ENCODE assay signal across 17 mouse cellular contexts in the genomic region with DNA sequence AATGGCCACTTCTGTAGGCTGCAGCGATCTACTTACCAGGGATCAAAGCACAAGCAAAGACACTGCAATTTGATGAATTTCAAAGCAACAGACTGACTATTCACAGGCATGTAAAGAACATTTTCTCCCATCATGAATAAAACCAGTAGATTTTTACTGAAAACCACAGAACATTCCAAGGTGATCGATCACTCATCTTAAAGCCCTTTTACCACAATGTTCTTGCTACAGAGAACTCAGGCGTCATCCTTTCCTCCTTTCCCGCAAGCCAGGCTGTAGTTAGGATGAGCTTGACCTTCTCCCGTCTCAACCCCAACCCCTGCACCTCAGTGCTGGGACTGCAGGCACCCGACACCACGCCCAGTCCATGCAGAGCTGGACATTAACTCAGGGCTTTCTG.
"Had no signal": no experiment of that assay in that cellular context is flagged by ENCODE, and none has a peak within 500 bp of the region (broad histone marks: within the 10 kb centered on the region; RNA-seq: fewer than 3 reads in every experiment).

No protein-coding gene starts in this region.

- DNase-seq: lung, adult 18-20 months; lung, embryonic 14.5 days; lung, postnatal 10 days; lung, postnatal 36 days; retina, postnatal 1 day; right cerebral cortex, adult 18-20 months; right cerebral cortex, postnatal 25 days; right cerebral cortex, postnatal 4 days; spleen, adult 18-20 months; thymus, adult 18-20 months; thymus, postnatal 14 days; thymus, postnatal 36 days had no signal

- H3K27me3 ChIP-seq: megakaryocyte, embryonic 14.5 days; midbrain, embryonic 13.5 days; midbrain, embryonic 15.5 days; neural tube, embryonic 12.5 days had no signal

- H3K4me1 ChIP-seq: midbrain, embryonic 13.5 days; midbrain, embryonic 15.5 days; neural tube, embryonic 12.5 days had no signal

- H3K27ac ChIP-seq: macrophage; midbrain, embryonic 15.5 days; neural tube, embryonic 12.5 days had no signal

- H3K4me3 ChIP-seq: megakaryocyte, embryonic 14.5 days; midbrain, embryonic 13.5 days; midbrain, embryonic 15.5 days; neural tube, embryonic 12.5 days had no signal
